Mouse (Mus musculus): Measurements from ENCODE around the gene Nme3.

- no peak for TF ChIP-seq CTCF (conservative IDR thresholded peaks at IDR 0.05; ENCODE audit: low read length)
- no peak for TF ChIP-seq POU5F1 (IDR thresholded peaks at IDR 0.05; ENCODE audit: borderline replicate concordance, low read length)
- no peak for TF ChIP-seq NANOG (IDR thresholded peaks at IDR 0.05; ENCODE audit: borderline replicate concordance, low read length)
Measured at GRCm38 (mm10) chr17:24884391-24884790, 11.9 kb upstream of the Nme3 start.
